Mouse (Mus musculus) left cerebral cortex, postnatal 10 days (tissue): ENCODE measurements around the gene Krtap19-1. TPM values are rescaled to one million over a fixed set of nuclear protein-coding genes. Genes with fewer than 3 reads are reported as not detected.

Source experiments
- DNase-seq, 2 experiments: peaks; one replicate each; pipeline ENCODE4 v3.0.0; 2021 to 2022; ENCODE audit warnings: low spot score in 2 of 2, mixed read lengths in 1 of 2; ENCODE audit errors: extremely low spot score in 1 of 2
- intact Hi-C: fragments of 180-260 bp; cut with DNase I; formaldehyde crosslinking; loops from one replicate; pipeline ENCODE4 v1.15.1; 2025
- total RNA-seq, 2 experiments: library from RNA; stranded (reverse); gene quantifications; 2 replicates each; pipeline ENCODE4 v1.2.3; 2021

Gene Krtap19-1
- total RNA-seq, result not detected

DNA sequence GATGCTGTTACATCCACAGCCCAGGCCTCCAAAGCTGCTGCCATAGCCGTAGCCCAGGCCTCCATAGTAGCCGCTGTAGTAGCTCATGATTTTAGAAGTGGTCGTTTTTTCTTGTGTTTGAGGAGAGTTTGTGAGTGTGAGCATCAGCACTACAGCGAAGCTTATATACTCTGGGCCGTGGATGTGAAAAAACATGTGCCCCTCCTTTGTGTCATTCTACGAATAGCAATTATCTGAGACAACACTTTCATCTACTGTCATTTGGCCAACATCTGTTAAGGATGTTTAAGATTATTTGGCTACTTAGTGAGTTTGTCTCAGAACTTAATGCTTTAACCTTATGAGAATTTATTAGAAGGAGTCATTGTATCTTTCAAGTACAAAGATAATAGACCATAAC, at the start of gene Krtap19-1:
TSS of gene Krtap19-1 (minus strand) at position 101 of the 400 bp plus-strand sequence.
- no peak for DNase-seq
- intact Hi-C loops, result no loop called here

DNA sequence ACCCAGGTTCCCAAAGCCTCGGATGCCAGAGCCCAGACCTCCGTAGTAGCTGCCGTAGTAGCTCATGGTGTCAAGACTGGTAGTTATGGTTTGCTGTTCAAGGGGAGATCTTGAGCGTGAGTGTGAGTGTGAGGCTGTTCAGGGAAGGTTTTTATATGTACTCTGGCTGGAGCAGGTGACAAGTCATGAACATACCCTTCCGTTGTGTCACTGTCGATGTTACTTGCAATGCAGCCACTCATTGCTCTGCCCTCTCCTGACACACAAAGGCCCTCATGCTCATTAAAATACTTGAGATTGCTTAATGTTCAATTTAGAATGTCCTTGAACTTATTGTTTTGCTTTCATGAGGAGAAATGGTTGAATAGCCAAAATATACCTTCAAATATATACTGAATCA, 27.1 kb upstream of the Krtap19-1 start, which contains the start of gene Krtap19-5:
TSS of gene Krtap19-5 (minus strand) at position 101 of the 400 bp plus-strand sequence.
- DNase-seq, result no peak
- intact Hi-C loops, result no loop called here

DNA sequence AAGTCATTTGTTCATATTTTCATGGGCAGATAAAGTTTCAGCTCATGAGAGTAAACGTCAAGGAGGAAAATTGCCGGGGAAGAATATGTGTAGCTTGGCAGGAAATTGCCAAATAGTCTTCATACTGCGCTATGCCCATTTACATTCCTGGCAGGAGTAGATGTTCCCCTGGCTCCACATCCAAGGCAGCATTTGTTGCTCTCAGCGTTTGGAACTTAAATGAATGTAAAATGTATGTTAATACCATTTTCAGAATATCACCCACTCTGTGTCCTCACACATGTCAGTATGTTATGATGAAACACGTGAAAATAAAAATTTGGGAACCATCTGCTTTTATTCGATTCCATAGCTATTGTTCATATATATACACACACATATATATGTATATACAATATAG, 17.7 kb upstream of the Krtap19-1 start:
- intact Hi-C loops, result no loop called here
- no peak for DNase-seq

DNA sequence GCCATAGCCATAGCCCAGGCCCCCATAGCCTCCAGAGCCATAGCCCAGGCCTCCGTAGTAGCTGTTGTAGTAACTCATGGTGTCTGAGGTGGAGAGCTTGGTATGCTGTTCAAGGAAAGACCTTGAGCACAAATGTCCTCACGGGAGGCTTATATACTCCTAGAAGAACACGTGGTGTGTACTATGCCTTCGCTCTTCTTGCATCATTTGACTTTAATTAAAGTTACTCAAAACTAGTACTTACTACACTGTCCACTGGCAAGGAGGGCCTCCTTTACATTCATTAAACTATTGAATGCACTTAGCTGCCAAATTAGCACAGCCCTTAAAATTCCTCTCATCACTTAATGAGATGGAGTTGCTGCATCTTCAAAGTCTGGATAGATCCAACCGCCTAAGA, 15.8 kb upstream of the Krtap19-1 start, which contains the start of gene Krtap19-4:
TSS of gene Krtap19-4 (minus strand) at position 101 of the 400 bp plus-strand sequence.
- intact Hi-C loops, result no loop called here
- no peak for DNase-seq

DNA sequence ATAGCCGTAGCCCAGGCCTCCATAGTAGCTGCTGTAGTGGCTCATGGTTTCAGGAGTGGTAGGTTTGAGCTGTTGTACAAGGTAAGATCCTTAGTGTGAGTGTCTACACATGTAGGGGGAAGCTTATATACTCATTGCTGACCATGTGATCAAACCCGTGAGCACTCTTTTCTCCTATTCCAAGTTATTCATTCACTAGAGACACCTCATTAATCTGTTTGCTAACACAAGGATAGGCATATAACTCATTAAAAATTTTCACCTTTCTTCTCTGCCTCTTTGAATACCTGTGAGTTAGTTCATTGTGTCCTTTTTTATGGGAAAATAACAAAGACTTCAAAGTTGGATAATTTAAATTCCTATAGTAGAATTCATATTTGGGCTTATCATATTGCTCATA, 8.7 kb upstream of the Krtap19-1 start, which contains the start of gene Krtap19-3:
TSS of gene Krtap19-3 (minus strand) at position 101 of the 400 bp plus-strand sequence.
- no peak for DNase-seq
- intact Hi-C loops, result no loop called here

DNA sequence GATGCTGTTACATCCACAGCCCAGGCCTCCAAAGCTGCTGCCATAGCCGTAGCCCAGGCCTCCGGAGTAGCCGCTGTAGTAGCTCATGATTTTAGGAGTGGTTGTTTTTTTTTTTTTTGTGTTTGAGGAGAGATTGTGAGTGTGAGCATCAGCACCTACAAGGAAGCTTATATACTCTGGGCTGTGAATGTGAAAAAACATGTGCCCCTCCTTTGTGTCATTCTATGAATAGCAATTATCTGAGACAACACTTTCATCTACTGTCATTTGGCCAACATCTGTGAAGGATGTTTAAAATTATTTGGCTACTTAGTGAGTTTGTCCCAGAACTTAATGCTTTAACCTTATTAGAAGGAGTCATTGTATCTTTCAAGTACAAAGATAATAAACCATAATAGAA, 5.0 kb upstream of the Krtap19-1 start, which contains the start of gene Krtap19-2:
TSS of gene Krtap19-2 (minus strand) at position 101 of the 400 bp plus-strand sequence.
- DNase-seq, result no peak
- intact Hi-C loops, result no loop called here

DNA sequence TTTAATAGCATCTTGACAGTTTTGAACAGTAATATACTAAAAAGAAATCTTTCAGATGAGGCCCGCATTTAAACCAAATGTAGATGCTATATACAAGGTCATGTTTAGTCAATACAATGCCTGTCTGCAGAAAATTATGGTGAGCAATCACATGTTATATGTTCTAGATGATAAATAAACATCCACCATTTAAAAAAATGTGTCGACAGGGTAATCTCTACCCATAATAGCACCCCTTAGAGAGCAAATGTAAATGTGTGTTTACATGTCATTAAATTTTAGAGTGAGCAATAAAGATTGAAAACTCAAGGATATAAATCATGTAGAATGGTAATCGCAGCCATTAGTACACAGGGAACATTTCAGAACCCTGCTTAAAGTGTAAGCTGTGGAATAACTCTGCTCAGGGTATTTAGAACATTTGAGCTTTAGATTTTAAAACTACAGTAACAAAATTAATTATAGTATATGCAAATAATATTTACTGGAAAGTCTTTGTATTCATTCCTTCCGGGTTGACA, 4.3 kb downstream of the Krtap19-1 start:
- DNase-seq, result no peak
- intact Hi-C loops, result no loop called here

DNA sequence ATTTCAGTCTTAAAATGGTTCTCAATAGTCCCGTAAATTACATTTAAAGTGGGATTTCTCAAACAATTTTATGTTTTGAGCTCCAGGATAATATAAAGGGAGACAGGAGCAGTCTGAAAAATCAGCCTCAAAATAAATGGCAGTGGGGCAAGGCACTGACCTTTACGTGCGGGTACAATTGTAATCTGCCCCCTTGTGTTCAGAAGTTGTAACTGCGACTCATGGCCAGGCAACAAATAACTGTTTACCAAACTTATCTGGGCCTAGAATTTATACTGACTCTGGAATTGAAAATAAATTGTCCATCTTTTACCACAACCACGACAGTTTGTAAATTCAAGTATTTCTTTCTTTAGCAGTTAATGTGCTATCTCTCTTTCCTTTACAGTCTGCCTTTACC, 17.8 kb downstream of the Krtap19-1 start:
- no peak for DNase-seq
- intact Hi-C loops, result no loop called here

DNA sequence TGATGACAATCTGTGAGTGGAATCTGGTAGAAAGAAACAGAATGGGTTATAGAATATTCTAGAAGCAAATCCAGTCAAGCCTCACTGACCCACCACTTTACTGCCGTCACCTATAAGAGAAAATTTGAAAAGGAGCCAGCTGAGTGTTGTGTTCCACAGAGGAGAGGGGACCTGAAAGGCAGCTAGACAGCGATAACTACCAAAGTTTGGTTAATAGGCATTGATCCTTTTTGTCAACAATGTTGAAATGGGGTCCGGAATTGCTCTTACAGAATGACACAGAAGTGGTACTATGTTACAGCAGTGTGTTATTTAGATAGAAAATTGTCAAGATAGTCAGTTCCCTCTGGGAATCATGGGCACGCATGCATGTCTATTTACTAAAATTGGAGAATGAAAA, 20.7 kb downstream of the Krtap19-1 start:
- no peak for DNase-seq
- intact Hi-C loops, result no loop called here

DNA sequence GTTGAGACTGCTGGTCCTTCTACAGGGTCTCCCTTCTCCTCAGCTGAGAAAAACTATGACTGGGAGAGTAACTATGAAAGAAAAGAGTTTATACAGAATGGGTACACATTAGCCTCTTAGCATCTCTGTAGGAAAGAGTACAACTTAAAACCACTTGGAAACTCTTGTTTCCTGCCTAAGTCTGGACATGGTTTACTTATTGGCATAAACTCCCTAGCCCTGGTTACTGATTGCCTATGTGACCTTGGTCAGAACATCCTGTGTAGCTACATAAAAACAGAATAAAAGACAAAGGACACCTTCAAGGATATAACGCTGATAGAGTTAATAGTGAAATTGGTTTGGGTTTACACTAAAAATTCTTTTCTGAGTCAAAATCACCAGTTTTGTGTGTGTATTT, 21.8 kb downstream of the Krtap19-1 start:
- intact Hi-C loops, result no loop called here

DNA sequence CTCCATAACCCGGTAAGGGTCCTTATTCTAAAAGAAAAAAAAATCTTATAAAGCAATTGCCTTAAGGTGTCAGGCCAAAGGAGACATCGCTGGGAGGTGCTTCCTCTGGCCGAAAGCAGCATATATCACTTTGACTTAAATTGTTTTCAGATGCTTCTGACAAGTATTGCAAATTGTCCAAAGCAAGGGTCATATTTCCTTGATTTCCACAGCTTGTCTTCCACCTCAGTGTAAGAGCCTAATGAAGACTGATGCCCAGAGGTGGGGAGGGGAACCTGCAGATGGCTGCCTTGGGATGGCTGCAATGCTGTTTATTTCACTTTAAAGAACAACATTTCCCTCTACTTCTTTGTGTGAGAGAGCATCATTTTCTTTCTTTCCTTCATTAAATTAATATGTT, 42.2 kb downstream of the Krtap19-1 start:
- intact Hi-C loops, result no loop called here
- no peak for DNase-seq

More for the DNA sequence above, 21.8 kb downstream of the Krtap19-1 start:
- no peak for DNase-seq

DNA sequence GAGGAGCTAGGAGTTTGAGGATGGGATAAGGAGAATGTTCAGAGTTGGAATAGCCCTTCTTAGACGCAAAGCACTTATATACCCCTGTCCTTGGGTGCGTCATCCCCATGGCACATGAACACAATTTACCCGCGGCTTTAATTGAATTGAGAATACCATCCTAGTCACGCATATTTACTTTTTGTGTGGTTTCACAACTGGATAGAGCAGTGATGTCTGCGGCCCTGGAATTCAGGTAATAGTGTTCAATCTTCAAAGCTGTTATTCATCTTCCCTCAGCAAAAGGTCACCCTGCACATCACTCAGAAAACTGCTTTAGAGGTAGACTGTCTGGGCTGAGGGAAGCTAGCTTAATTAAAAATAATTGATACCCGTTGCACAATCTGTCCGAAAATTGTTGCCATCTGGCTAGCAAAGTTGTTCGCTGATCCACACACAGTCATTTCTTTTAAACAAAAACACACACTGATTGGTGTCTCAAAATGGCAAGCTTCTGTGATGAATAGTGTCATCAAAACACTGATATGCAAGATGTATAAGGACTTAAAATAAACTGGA, 43.0 kb downstream of the Krtap19-1 start, which contains the start of gene Krtap14:
TSS of gene Krtap14 (minus strand) at position 51 of the 558 bp plus-strand sequence.
- no peak for DNase-seq
- intact Hi-C loops, result no loop called here

DNA sequence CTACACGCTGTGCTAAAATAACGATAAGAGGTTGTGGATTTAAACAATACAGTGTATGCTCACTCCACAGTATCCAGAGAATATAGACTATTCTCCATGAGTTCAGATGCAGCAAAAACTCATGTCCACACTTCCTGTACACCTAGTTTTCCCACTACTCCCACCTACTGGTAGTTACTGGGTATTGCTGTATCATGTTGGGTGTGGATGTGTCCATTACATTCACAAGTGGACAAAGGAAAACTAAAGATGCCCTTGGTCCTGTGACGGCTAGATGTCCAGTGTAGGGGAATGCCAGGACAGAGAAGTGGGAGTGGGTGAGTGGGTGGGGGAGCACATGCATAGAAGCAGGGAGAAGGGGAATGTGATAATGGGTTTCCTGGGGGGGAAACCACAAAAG, 45.5 kb downstream of the Krtap19-1 start:
- intact Hi-C loops, result no loop called here
- DNase-seq, result no peak

DNA sequence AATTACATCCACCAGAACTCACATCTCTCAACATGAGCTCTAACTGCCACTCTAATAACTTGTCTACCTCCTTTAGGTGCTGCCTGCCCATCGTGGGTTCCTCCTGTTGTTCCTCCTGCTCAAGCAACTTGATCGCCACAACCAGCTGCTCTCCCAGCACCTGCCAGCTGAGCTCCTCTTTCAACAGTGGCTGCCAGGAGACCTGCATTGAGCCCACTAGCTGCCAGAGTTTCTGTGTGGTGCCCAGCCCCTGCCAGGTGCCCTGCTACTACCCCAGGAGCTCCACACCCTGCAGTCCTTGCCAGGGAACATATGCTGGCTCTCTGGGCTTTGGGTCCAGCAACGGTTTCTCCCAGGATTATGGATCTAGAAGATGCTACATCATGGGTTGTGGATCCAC, 49.1 kb downstream of the Krtap19-1 start, which contains the start of gene Krtap15:
TSS of gene Krtap15 (plus strand) at position 150 of the 400 bp plus-strand sequence.
- no peak for DNase-seq
- intact Hi-C loops, result no loop called here

Other genes starting within 250 kb of the Krtap19-1 start
- gene 2310079G19Rik, start 241.7 kb downstream of the Krtap19-1 start, total RNA-seq, result not detected
- not detected for gene Krtap26-1, start 221.6 kb downstream of the Krtap19-1 start, total RNA-seq
- not detected for gene Krtap27-1, start 197.7 kb downstream of the Krtap19-1 start, total RNA-seq
- gene 2310061N02Rik, start 161.4 kb downstream of the Krtap19-1 start, total RNA-seq, result not detected
- not detected for gene Krtap13-1, start 140.5 kb downstream of the Krtap19-1 start, total RNA-seq
- gene Krtap13, start 117.8 kb downstream of the Krtap19-1 start, total RNA-seq, result not detected
- gene 2310034C09Rik, start 110.6 kb downstream of the Krtap19-1 start, total RNA-seq, result not detected
- gene 2310057N15Rik, start 95.2 kb downstream of the Krtap19-1 start, total RNA-seq, result not detected
- gene Gm5965, start 91.5 kb downstream of the Krtap19-1 start, total RNA-seq, result not detected
- gene Gm20741, start 57.2 kb downstream of the Krtap19-1 start, total RNA-seq, result not detected
- gene Krtap15, start 49.2 kb downstream of the Krtap19-1 start, total RNA-seq, result not detected
- not detected for gene Krtap14, start 43.3 kb downstream of the Krtap19-1 start, total RNA-seq
- gene Krtap19-2, start 4.9 kb upstream of the Krtap19-1 start, total RNA-seq, result not detected
- gene Krtap19-3, start 8.6 kb upstream of the Krtap19-1 start, total RNA-seq, result not detected
- not detected for gene Krtap19-4, start 15.7 kb upstream of the Krtap19-1 start, total RNA-seq
- not detected for gene Krtap19-5, start 27.0 kb upstream of the Krtap19-1 start, total RNA-seq
- gene Krtap19-9b, start 62.9 kb upstream of the Krtap19-1 start, total RNA-seq, result not detected
- gene Krtap16-3, start 93.5 kb upstream of the Krtap19-1 start, total RNA-seq, result not detected
- not detected for gene Krtap22-2, start 141.3 kb upstream of the Krtap19-1 start, total RNA-seq
- gene Gm10229, start 145.9 kb upstream of the Krtap19-1 start, total RNA-seq, result not detected
- not detected for gene Krtap6-1, start 162.3 kb upstream of the Krtap19-1 start, total RNA-seq
- gene Gm10228, start 172.1 kb upstream of the Krtap19-1 start, total RNA-seq, result not detected
- not detected for gene Krtap6-5, start 178.5 kb upstream of the Krtap19-1 start, total RNA-seq
- gene 1110025L11Rik, start 194.6 kb upstream of the Krtap19-1 start, total RNA-seq, result not detected
- gene Krtap6-3, start 214.6 kb upstream of the Krtap19-1 start, total RNA-seq, result not detected